Mouse (Mus musculus): ENCODE results near the gene Gm8300. TPM values are rescaled to one million over a fixed set of nuclear protein-coding genes. Genes with fewer than 3 reads are reported as not detected.

The Gm8300 gene
- polyA plus RNA-seq (2014; fragmentation: Illumina TruSeq; extraction: RNeasy Lipid Tissue Mini Kit (QIAGEN cat#74804)): not detected

GRCm38 (mm10) chr12:87514016-87514415, at the start of gene Gm8300:
Gene Gm8300, plus strand, starts transcription at chr12:87514316.

DNA sequence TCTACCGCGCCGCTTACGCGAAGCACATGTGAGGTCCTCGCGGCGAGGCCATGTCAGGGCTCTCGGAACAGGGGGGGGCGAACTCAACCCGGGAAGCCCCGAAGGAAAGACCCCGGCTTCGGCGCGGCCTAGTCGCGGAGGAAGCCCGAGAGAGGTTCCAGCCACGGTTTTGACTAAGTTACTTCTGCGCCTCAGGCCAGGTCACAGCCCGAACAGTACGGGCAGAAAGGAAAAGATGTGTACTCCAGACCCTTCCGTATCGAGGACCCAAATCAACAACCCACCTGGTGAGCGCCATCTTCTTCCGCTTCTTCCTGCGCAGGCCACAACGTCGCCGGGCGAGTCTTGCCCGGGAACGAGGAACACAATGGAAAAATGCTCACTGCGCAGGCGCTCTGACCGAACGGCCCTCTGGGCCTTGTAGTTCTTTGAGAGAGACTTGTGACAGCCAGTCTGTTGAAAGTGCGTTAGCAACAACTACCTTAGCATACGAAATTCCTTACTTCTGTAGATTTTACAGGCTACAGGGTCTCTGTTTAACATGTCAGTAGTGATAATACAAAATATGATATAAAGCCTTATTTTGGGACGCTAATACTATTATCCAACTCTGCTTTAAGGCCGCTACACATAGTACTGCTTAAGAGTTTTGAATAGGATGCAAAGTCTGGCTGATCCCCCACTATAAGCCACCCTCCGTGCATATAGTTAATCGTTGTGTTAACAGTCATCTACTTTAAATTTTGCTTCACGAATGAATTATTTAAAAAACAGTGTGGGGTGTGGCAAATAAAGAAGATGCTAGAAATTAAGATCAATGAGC, 41.9 kb upstream of the Gm8300 start, which contains the start of gene Snw1:
Gene Snw1 (minus strand): TSS at position 311 of the 823 bp plus-strand sequence.

DNA sequence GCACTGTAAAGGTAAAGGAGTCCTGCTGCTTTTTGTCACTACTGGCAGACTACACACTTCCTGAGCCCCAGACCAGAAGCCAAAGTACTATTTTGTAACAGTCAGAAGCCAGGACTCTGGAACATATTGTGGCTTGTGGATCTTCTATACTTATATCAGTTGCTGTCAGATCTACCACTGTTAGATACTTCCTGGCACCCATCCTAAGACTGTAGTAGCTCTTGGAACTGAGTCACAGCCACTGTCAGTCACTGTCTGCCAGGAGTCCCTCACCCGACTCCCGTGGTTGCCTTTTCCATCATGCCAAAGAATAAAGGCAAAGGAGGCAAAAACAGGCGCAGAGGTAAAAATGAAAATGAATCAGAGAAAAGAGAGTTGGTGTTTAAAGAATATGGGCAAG, 19.7 kb upstream of the Gm8300 start, which contains the start of gene Gm5788:
Gene Gm5788 (plus strand): TSS at position 301 of the 400 bp plus-strand sequence.

Other genes with a start within 250 kb of the Gm8300 start
- 19.7 TPM for gene Vipas39, start 248.1 kb upstream of the Gm8300 start, polyA plus RNA-seq (2014; fragmentation: Illumina TruSeq; extraction: RNeasy Lipid Tissue Mini Kit (QIAGEN cat#74804))
- gene Ahsa1, start 247.8 kb upstream of the Gm8300 start, polyA plus RNA-seq (2014; fragmentation: Illumina TruSeq; extraction: RNeasy Lipid Tissue Mini Kit (QIAGEN cat#74804)): 185 TPM
- gene Ism2, start 214.6 kb upstream of the Gm8300 start, polyA plus RNA-seq (2014; fragmentation: Illumina TruSeq; extraction: RNeasy Lipid Tissue Mini Kit (QIAGEN cat#74804)): not detected
- 164 TPM for gene Sptlc2, start 126.0 kb upstream of the Gm8300 start, polyA plus RNA-seq (2014; fragmentation: Illumina TruSeq; extraction: RNeasy Lipid Tissue Mini Kit (QIAGEN cat#74804))
- gene Slirp, start 70.4 kb upstream of the Gm8300 start, polyA plus RNA-seq (2014; fragmentation: Illumina TruSeq; extraction: RNeasy Lipid Tissue Mini Kit (QIAGEN cat#74804)): 120 TPM
- 22.0 TPM for gene Alkbh1, start 70.3 kb upstream of the Gm8300 start, polyA plus RNA-seq (2014; fragmentation: Illumina TruSeq; extraction: RNeasy Lipid Tissue Mini Kit (QIAGEN cat#74804))
- gene Snw1, start 42.0 kb upstream of the Gm8300 start, polyA plus RNA-seq (2014; fragmentation: Illumina TruSeq; extraction: RNeasy Lipid Tissue Mini Kit (QIAGEN cat#74804)): 128 TPM
- not detected for gene Gm5788, start 19.6 kb upstream of the Gm8300 start, polyA plus RNA-seq (2014; fragmentation: Illumina TruSeq; extraction: RNeasy Lipid Tissue Mini Kit (QIAGEN cat#74804))
- gene Oog1, start 88.4 kb downstream of the Gm8300 start, polyA plus RNA-seq (2014; fragmentation: Illumina TruSeq; extraction: RNeasy Lipid Tissue Mini Kit (QIAGEN cat#74804)): 51.4 TPM
- not detected for gene Gm4027, start 104.6 kb downstream of the Gm8300 start, polyA plus RNA-seq (2014; fragmentation: Illumina TruSeq; extraction: RNeasy Lipid Tissue Mini Kit (QIAGEN cat#74804))
- not detected for gene Gm16381, start 130.3 kb downstream of the Gm8300 start, polyA plus RNA-seq (2014; fragmentation: Illumina TruSeq; extraction: RNeasy Lipid Tissue Mini Kit (QIAGEN cat#74804))

All from ovary, adult 10 weeks (tissue).